Mouse (Mus musculus) C2C12 (cell line): ENCODE measurements around the gene Tln1.

Experiments
- CTCF ChIP-seq: IDR thresholded peaks from one replicate; pipeline ENCODE4 v1.5.1; 2011; ENCODE audit not compliant: control insufficient read depth, insufficient read depth, insufficient read length
- MAX ChIP-seq: IDR thresholded peaks from one replicate; pipeline ENCODE4 v1.6.1; 2011; ENCODE audit warnings: mild to moderate bottlenecking, control low read depth
- USF1 ChIP-seq: IDR thresholded peaks from one replicate; pipeline ENCODE4 v1.6.1; 2011; ENCODE audit warnings: low read depth, mild to moderate bottlenecking, control low read depth, moderate library complexity

DNA sequence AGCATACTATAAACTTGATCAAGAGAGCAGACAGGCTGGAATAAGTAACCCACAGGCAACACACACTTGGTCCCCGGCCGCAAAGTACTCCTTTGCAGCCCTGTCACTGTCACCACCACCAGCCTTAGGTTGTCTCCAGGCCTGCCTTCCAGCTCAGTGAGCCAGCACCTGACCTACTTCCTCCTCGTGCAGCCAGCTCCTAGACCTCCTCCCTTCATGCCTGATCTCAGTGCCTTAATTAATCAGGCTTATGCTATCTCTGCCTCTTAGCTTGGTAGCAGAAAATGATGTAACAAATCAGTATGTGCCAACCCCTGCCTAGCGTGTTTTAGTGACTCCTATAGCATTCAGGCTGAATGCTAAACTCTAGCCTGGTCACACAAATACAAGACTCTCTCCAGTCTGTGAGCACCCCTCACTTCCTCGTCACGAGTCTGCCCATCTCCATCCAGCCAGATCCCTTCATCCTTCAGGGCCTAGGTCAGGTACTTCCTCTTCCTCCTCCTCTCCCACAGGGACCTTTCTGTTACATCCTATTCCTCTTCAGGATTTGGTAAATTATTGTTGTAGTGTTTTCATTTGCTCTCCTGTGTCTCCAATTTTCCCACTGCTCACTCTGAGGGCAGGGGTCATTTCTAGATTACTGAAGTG lies 9.0 kb upstream of the Tln1 start:
- TF ChIP-seq CTCF (no peak), USF1 (no peak), MAX (no peak)
